Mouse (Mus musculus) forebrain, embryonic 14.5 days (tissue): ENCODE data around the gene Cln6. TPM values are rescaled to one million over a fixed set of nuclear protein-coding genes. Genes with fewer than 3 reads are reported as not detected.

ENCODE experiments used
- polyA plus RNA-seq: library from polyadenylated mRNA; unstranded; fragments of >200 nt; fragmentation: Nextera tagmentation; extraction: Ambion mirVana; gene quantifications from 2 replicates; pipeline ENCODE4 v1.2.1, GENCODE M21; 2014

Gene Cln6
- polyA plus RNA-seq, 1 experiment from 2014 or later: 4.9 TPM

Other genes starting within 250 kb of the Cln6 start
- gene Itga11, start 161.0 kb upstream of the Cln6 start, polyA plus RNA-seq: 0.85 and 1.2 TPM in 2 replicates
- gene Fem1b, start 26.9 kb upstream of the Cln6 start, polyA plus RNA-seq: 57.8 and 60.8 TPM in 2 replicates
- 12.0 and 12.9 TPM in 2 replicates for gene Calml4, start 19.3 kb downstream of the Cln6 start, polyA plus RNA-seq
- gene Pias1, start 149.1 kb downstream of the Cln6 start, polyA plus RNA-seq: 57.2 and 63.7 TPM in 2 replicates